Mouse (Mus musculus) adrenal gland, adult 18-20 months (tissue): Measurements from ENCODE around the gene Tuba1c. TPM values are rescaled to one million over a fixed set of nuclear protein-coding genes. Genes with fewer than 3 reads are reported as not detected.

Experiments
- microRNA-seq, 2 experiments: library from miRNA; unstranded; fragments of <30 nt; microRNA quantifications; one replicate each; pipeline ENCODE4 v1.2.0; 2021; ENCODE audit warnings: borderline number of aligned reads in 2 of 2
- total RNA-seq, 2 experiments: library from RNA; stranded (reverse); gene quantifications; 1 replicate in 1 of 2; 2 replicates in 1 of 2; pipeline ENCODE4 v1.2.3; 2021

The Tuba1c gene
- total RNA-seq, 2 experiments from 2014 or later, result 235 to 284 TPM

Small RNAs within 50 kb of the gene (microRNA-seq; reads per million reads assigned to microRNA genes)
- gene Mir6960, result 0 reads per million in 2 experiments

Other genes with a start within 250 kb of the Tuba1c start
- not detected for gene Wnt1, start 240.0 kb upstream of the Tuba1c start, total RNA-seq
- not detected for gene Ddn, start 220.4 kb upstream of the Tuba1c start, total RNA-seq
- gene Prkag1, start 198.4 kb upstream of the Tuba1c start, total RNA-seq, result 10 to 100 TPM; 64.0 to 71.5 TPM
- 10 to 100 TPM; 54.6 to 59.5 TPM for gene Kmt2d, start 158.7 kb upstream of the Tuba1c start, total RNA-seq
- 1 to 10 TPM; 1.2 to 2.5 TPM for gene Rhebl1, start 135.4 kb upstream of the Tuba1c start, total RNA-seq
- gene Dhh, start 131.4 kb upstream of the Tuba1c start, total RNA-seq, result 1 to 10 TPM in 1 of 2 experiments, under 1 TPM in 1; 0.86 to 2.1 TPM
- 10 to 100 TPM; 12.1 to 14.0 TPM for gene Lmbr1l, start 111.7 kb upstream of the Tuba1c start, total RNA-seq
- 100 to 1,000 TPM; 193 to 255 TPM for gene Tuba1b, start 95.3 kb upstream of the Tuba1c start, total RNA-seq
- not detected for gene Gm49450, start 76.3 kb upstream of the Tuba1c start, total RNA-seq
- 100 to 1,000 TPM in 1 of 2 experiments, 10 to 100 TPM in 1; 74.3 to 169 TPM for gene Tuba1a, start 76.2 kb upstream of the Tuba1c start, total RNA-seq
- under 1 TPM; 0.51 to 0.56 TPM for gene Prph, start 25.3 kb downstream of the Tuba1c start, total RNA-seq
- gene Troap, start 44.7 kb downstream of the Tuba1c start, total RNA-seq, result not detected
- gene C1ql4, start 57.9 kb downstream of the Tuba1c start, total RNA-seq, result not detected
- 1 to 10 TPM; 2.5 to 8.4 TPM for gene Dnajc22, start 63.3 kb downstream of the Tuba1c start, total RNA-seq
- gene Spats2, start 96.0 kb downstream of the Tuba1c start, total RNA-seq, result 10 to 100 TPM; 10.4 to 10.6 TPM
- gene Kcnh3, start 195.0 kb downstream of the Tuba1c start, total RNA-seq, result under 1 TPM; 0.60 to 0.67 TPM
- 10 to 100 TPM; 30.6 to 37.2 TPM for gene Mcrs1, start 222.1 kb downstream of the Tuba1c start, total RNA-seq